Mouse (Mus musculus): ENCODE data around the gene Slc26a11. TPM values are rescaled to one million over a fixed set of nuclear protein-coding genes. Genes with fewer than 3 reads are reported as not detected.
"Not testable (repeated sequence)": the region's sequence is repeated elsewhere in the genome, so short reads cannot be mapped to it uniquely, and the experiment has no call there.

Slc26a11 gene
- total RNA-seq, 2 experiments from 2014 or later = 4.9 to 6.7 TPM

DNA sequence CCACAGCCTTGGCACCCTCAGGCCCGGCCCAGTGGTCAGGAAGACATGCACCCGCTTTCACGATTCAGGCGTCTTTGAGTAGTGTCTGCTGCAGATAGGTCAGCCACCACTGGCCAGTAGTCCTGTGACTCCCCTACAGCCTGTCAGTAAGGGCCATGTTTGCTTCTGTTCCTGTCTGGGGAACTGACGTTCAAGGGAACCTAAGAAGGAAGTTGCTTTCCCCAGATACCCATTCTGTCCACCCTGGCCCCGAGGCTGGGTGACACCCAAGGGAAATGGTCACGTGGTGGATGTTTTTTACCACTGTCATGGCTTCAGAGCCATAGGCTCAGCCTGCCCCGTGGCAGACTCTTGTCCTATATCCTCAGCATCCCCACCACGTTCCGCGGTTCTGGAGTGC, 22.0 kb downstream of the Slc26a11 start:
- H3K4me3 ChIP-seq = no peak overlapping the region
- H3K27ac ChIP-seq = no peak overlapping the region
- DNase-seq (ENCODE audit: low spot score in 2 of 2) = no peak
- TF ChIP-seq CTCF (conservative IDR thresholded peaks at IDR 0.05) = no peak

DNA sequence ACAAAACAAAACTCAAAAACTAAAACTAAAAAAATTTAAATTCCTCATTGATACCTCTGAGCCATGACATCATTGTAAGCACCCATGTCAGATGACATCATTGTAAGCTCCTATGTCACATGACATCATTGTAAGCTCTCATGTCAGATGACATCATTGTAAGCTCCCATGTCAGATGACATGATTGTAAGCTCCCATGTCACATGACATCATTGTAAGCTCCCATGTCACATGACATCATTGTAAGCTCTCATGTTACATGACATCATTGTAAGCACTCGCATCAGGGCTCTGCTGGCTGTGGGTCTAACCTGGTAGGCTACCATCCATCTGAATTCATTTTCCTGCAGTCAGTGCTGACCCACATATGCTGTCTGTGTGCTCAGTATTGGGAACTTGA, 23.2 kb downstream of the Slc26a11 start:
- DNase-seq (ENCODE audit: low spot score in 2 of 2) = no peak
- no peak overlapping the region for H3K4me3 ChIP-seq
- TF ChIP-seq CTCF (conservative IDR thresholded peaks at IDR 0.05) = no peak
- H3K27ac ChIP-seq = no peak overlapping the region

DNA sequence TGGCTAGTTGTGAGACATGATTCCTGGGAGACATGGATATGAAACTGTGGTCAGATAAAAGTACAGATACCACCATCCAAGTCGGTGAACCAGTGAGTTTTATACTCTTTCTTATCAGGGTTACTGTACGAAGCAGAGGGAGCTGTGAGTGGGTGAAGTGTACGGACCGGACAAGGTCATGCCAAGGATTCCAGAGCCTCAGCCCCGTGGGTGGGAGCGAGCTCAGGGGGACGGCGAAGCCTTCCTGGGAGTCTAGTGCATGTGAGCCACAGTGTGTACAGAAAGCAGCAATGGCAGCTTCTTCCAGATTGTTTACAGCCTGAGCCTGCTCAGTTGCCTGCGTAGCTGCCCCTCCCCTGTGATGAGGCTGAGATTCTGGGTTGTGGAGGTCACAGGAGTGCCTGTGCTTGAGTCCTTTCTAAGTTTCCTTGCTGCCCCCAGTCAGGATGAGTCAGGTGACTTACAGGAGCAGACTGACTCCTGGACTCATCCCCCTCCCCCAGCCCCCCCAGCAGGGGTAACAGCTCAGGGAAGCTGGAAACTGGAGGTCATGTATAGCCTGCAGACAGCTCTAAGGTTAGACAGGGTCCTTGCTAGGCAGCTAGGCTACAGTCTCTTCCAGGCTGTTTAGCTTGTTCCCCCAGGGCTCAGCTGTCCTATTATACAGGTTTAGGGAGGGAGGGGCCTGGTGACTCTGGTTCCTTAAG, 26.4 kb downstream of the Slc26a11 start:
- Histone ChIP-seq H3K27ac (no peak overlapping the region), H3K4me3 (no peak overlapping the region)
- DNase-seq (ENCODE audit: low spot score in 2 of 2) = no peak
- no peak for TF ChIP-seq CTCF (conservative IDR thresholded peaks at IDR 0.05)

GRCm38 (mm10) chr11:119382338-119382850, 27.0 kb downstream of the Slc26a11 start:
- no peak for DNase-seq (ENCODE audit: low spot score in 2 of 2)
- Histone ChIP-seq H3K27ac (no peak overlapping the region), H3K4me3 (no peak overlapping the region)
- no peak for TF ChIP-seq CTCF (conservative IDR thresholded peaks at IDR 0.05)

DNA sequence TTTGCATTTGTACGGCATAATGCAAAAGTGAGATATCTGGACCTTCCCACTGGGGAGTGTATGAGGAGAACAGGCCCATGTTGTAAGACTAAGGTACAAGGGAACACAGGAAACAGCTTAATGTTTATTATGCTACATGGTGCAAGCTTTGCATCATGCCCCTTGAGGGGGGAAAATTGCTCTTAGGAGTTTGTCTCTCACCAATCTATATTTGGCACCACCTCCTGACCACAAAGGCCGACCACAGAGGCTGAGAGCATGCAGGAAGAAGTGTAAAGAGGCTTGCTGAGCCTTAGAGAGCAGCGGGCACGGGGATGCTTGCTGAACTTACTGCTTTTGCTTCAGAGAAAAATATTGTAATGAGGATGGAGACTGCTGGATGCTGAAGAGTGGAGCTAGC, 29.5 kb downstream of the Slc26a11 start:
- Histone ChIP-seq H3K27ac (no peak overlapping the region), H3K4me3 (no peak overlapping the region)
- no peak for DNase-seq (ENCODE audit: low spot score in 2 of 2)
- no peak for TF ChIP-seq CTCF (conservative IDR thresholded peaks at IDR 0.05)

DNA sequence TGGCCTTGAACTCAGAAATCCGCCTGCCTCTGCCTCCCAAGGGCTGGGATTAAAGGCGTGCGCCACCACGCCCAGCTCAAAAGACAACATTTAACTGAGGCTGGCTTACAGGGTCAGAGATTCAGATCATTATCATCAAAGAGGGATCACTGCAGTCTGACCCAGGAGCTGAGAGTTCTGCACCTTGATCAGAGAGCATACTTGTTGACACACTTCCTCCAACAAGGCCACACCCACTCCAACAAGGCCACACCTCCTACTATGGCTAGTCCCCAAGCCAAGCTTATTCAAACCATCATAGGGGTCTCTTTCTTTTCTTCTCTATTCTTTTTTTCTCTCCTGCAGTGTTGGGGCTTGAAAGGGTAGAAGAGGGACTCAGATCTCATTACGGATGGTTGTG, 30.9 kb downstream of the Slc26a11 start:
- no peak overlapping the region for H3K27ac ChIP-seq
- no peak for DNase-seq (ENCODE audit: low spot score in 2 of 2)
- H3K4me3 ChIP-seq = no peak overlapping the region
- no peak for TF ChIP-seq CTCF (conservative IDR thresholded peaks at IDR 0.05)

DNA sequence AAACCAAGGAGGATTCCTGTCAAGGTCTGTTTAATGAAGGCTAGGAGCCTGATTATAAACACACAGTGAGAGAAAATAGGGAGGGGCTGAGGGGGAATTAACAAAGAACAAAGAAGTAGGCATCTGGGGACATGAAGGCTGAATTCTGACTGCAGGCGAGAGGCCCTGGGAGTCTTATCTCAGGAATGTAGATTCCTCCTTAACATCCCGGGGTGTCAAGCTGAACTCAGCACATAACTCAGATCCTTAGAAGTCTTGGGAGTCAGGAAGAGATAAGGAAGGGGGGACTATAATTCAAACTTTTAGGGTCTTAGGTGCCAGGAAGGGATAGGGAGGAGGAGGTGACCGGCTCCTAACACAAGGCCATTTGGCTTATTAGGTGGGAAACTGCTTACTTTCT, 31.9 kb downstream of the Slc26a11 start:
- not testable (repeated sequence) for H3K27ac ChIP-seq; H3K4me3 ChIP-seq; DNase-seq (ENCODE audit: low spot score in 2 of 2)

DNA sequence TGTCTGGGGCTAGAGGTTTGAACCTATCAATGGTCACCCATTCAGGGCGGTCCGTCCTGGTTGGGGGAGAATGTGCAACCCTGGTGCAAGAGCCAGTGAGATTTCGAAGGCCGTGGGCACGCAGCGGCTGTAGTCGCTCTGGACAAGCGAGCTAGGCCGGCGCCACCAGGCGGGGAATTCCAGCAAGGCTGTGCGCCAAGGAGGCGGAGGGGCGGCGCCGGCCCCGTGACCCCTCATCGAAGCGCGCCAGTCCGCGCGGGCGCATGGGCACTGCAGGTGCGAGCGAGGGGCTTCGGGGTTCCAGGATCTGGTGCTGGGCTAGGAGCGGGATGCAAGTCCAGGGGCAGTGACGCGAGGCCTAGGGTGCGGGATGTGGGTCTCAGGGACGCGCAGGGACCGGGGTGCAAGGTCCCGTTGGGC, 34.5 kb downstream of the Slc26a11 start:
- peak; percentile 13 to 45 for DNase-seq (ENCODE audit: low spot score in 2 of 2)
- Histone ChIP-seq H3K4me3 (peak overlapping the region; percentile 81), H3K27ac (peak overlapping the region; percentile 93)
- TF ChIP-seq CTCF (conservative IDR thresholded peaks at IDR 0.05) = peak; percentile 62

- Histone ChIP-seq H3K4me3 (peak overlapping the region; percentile 81), H3K27ac (peak overlapping the region; percentile 93)
- peak; percentile 24 for TF ChIP-seq CTCF (conservative IDR thresholded peaks at IDR 0.05)
- DNase-seq (ENCODE audit: low spot score in 2 of 2) = peak in 1 of 2 experiments; percentile 33
These were observed 35.2 kb downstream of the Slc26a11 start for GRCm38 (mm10) chr11:119390271-119391231.

DNA sequence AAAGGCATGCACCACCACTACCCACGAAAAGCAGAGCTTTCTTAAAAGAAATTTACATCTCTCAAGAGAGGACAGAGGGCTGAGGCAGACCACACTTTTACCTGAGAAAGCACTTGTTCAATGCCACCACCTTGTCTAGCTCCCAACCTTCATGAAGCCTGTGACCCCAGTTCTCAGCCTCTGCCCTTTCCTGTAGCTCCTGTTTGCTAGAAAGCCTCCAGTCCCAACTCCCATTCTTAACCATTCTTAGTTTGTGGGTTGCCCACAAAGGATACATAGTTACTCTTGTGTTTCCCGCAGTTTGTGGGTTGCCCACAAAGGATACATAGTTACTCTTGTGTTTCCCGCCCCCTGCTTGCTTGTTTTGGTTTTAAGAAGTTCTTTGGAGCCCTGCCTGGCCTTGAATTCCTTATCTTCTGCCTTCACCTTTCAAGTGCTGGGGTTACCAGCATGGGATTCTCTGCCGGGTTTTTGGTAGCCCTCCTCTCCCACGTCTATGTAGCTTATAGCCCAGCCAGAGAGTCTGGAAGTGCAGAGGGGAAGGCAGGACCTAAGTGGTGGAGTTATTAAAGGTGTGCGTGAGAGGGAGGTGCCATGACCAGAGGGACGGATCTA, 36.1 kb downstream of the Slc26a11 start:
- DNase-seq (ENCODE audit: low spot score in 2 of 2) = no peak
- H3K4me3 ChIP-seq = no peak overlapping the region
- TF ChIP-seq CTCF (conservative IDR thresholded peaks at IDR 0.05) = no peak
- no peak overlapping the region for H3K27ac ChIP-seq

GRCm38 (mm10) chr11:119392001-119392614, 36.8 kb downstream of the Slc26a11 start:
- Histone ChIP-seq H3K4me3 (peak overlapping the region; percentile 52; the same call in 1 of the 2 replicates), H3K27ac (no peak overlapping the region)
- no peak for TF ChIP-seq CTCF (conservative IDR thresholded peaks at IDR 0.05)
- no peak for DNase-seq (ENCODE audit: low spot score in 2 of 2)

GRCm38 (mm10) chr11:119392800-119393482, 37.6 kb downstream of the Slc26a11 start, which contains the start of gene Rnf213:
Gene Rnf213, plus strand, starts transcription at chr11:119393100.
- peak within 1 kb of the TSS; percentile 72 for H3K27ac ChIP-seq
- peak; percentile 55 for TF ChIP-seq CTCF (conservative IDR thresholded peaks at IDR 0.05)
- peak within 1 kb of the TSS; percentile 52 for H3K4me3 ChIP-seq
- peak in 1 of 2 experiments; percentile 12 for DNase-seq (ENCODE audit: low spot score in 2 of 2)

Data from layer of hippocampus, adult 2 months (tissue).